Mouse (Mus musculus): ENCODE measurements around the gene Osbp. TPM values are rescaled to one million over a fixed set of nuclear protein-coding genes. Genes with fewer than 3 reads are reported as not detected.

The Osbp gene
- polyA plus RNA-seq, 1 experiment from 2014 or later = 3.4 TPM

GRCm38 (mm10) chr19:12024149-12024548 is 58.4 kb downstream of the Osbp start:
- no peak for ATAC-seq (ENCODE audit: low FRiP score, low read depth)
- no peak overlapping the region for H3K4me3 ChIP-seq
- no peaks in the 10 kb centered on the region for H3K27me3 ChIP-seq
- WGBS = 86% methylated on average over 4 of the region's 4 CpGs
- no peak overlapping the region for H3K9ac ChIP-seq
- no peak overlapping the region for H3K27ac ChIP-seq (replicated peaks)
- H3K36me3 ChIP-seq = no peaks in the 10 kb centered on the region
- no peaks in the 10 kb centered on the region for H3K9me3 ChIP-seq
- H3K4me1 ChIP-seq (replicated peaks) = no peaks in the 10 kb centered on the region
- H3K4me2 ChIP-seq = no peak overlapping the region

DNA sequence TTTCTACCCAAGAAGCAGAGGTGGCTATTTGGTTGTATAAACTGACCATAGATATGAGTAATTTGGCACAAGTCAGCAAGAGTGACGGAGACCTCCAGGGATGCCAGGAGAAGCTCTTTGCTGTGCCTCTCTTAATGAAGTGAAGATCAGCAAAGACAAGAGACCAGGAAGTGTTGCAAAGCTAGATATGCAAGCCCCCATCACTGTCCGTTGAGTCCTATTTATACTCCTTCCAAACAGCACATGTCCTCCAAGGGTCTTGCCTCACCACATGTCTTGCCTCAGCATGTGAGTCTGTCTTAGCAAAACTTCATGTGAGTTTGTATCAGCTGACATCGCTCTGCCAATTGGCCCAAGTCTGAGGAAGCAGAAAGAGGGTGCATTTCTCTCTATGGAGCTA is 59.6 kb downstream of the Osbp start:
- H3K4me2 ChIP-seq = no peak overlapping the region
- no peaks in the 10 kb centered on the region for H3K4me1 ChIP-seq (replicated peaks)
- no peak overlapping the region for H3K9ac ChIP-seq
- no peaks in the 10 kb centered on the region for H3K9me3 ChIP-seq
- no peaks in the 10 kb centered on the region for H3K27me3 ChIP-seq
- H3K36me3 ChIP-seq = no peaks in the 10 kb centered on the region
- H3K27ac ChIP-seq (replicated peaks) = no peak overlapping the region
- H3K4me3 ChIP-seq = no peak overlapping the region
- 94% methylated on average over 3 of the region's 3 CpGs for WGBS
- no peak for ATAC-seq (ENCODE audit: low FRiP score, low read depth)

GRCm38 (mm10) chr19:12026606-12027005 is 60.9 kb downstream of the Osbp start:
- H3K36me3 ChIP-seq = no peaks in the 10 kb centered on the region
- no peak overlapping the region for H3K27ac ChIP-seq (replicated peaks)
- no peaks in the 10 kb centered on the region for H3K9me3 ChIP-seq
- no peak for ATAC-seq (ENCODE audit: low FRiP score, low read depth)
- H3K4me1 ChIP-seq (replicated peaks) = no peaks in the 10 kb centered on the region
- 93% methylated on average over 2 of the region's 2 CpGs for WGBS
- H3K4me3 ChIP-seq = no peak overlapping the region
- H3K27me3 ChIP-seq = no peaks in the 10 kb centered on the region
- H3K4me2 ChIP-seq = no peak overlapping the region
- no peak overlapping the region for H3K9ac ChIP-seq

DNA sequence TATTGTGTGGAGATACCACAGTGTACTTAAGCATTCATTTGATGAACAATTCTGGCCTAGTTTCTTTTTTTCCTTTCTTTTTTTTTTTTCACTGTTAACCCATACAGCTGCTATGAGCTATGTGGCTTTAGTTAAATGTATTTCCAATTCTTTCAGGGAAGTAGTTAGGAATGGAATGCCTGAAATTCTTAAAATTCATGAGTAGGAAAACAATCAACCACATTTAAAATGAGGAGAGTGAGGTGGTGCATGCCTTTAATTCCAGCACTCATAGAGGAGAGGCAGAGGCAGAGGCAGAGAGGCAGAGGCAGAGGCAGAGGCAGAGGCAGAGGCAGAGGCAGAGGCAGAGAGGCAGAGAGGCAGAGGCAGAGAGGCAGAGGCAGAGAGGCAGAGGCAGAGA is 72.0 kb downstream of the Osbp start:
- Histone ChIP-seq H3K27ac (replicated peaks) (no peak overlapping the region), H3K27me3 (no peaks in the 10 kb centered on the region), H3K9ac (no peak overlapping the region), H3K4me1 (replicated peaks) (no peaks in the 10 kb centered on the region), H3K4me2 (no peak overlapping the region), H3K36me3 (no peaks in the 10 kb centered on the region), H3K4me3 (no peak overlapping the region), H3K9me3 (no peaks in the 10 kb centered on the region)
- no peak for ATAC-seq (ENCODE audit: low FRiP score, low read depth)

GRCm38 (mm10) chr19:12041217-12041616 is 75.5 kb downstream of the Osbp start, which contains the start of gene Olfr1423:
TSS of gene Olfr1423 (minus strand) at chr19:12041317.
- ATAC-seq (ENCODE audit: low FRiP score, low read depth) = no peak
- no peaks in the 10 kb centered on the region for H3K9me3 ChIP-seq
- no peak within 1 kb of the TSS for H3K27ac ChIP-seq (replicated peaks)
- no peak within 1 kb of the TSS for H3K4me3 ChIP-seq
- no peaks in the 10 kb centered on the region for H3K4me1 ChIP-seq (replicated peaks)
- H3K36me3 ChIP-seq = no peaks in the 10 kb centered on the region
- H3K4me2 ChIP-seq = no peak within 1 kb of the TSS
- no peaks in the 10 kb centered on the region for H3K27me3 ChIP-seq
- WGBS = 64% methylated on average over 2 of the region's 2 CpGs
- H3K9ac ChIP-seq = no peak within 1 kb of the TSS

DNA sequence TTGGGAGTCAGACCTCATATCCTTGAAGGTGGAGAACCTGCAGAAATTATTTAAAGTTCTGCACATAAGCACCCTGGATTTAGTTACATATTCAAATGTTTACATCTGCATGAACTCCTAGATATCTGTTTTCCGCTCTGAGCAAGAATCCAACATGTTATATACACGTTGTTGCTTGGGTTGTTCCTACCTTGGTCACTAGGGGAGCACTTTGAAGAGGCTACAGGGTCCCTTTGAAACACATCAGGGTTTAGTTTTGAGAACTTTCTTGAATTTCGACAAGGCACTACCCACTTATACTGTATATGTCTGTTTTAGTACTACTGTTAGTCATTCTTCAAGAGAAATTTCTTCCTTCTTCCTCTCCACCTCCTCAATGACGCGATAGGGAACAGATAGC is 77.4 kb downstream of the Osbp start:
- Histone ChIP-seq H3K4me1 (replicated peaks) (no peaks in the 10 kb centered on the region), H3K4me2 (no peak overlapping the region), H3K27ac (replicated peaks) (no peak overlapping the region), H3K36me3 (no peaks in the 10 kb centered on the region), H3K4me3 (no peak overlapping the region), H3K9me3 (no peaks in the 10 kb centered on the region), H3K27me3 (no peaks in the 10 kb centered on the region), H3K9ac (no peak overlapping the region)
- no peak for ATAC-seq (ENCODE audit: low FRiP score, low read depth)
- WGBS = 93% methylated on average over 5 of the region's 5 CpGs

Small RNA genes within 50 kb of the gene (microRNA-seq; reads per million reads assigned to microRNA genes)
- 7.6 reads per million, percentile 26 among the genes with 10 or more reads in this experiment for gene Mir6994

Other genes starting within 250 kb of the Osbp start
- gene Gif, start 218.4 kb upstream of the Osbp start, polyA plus RNA-seq (2015; fragmentation: Nextera tagmentation; extraction: Ambion mirVana) = not detected in 2 replicates
- gene Mrpl16, start 195.6 kb upstream of the Osbp start, polyA plus RNA-seq (2015; fragmentation: Nextera tagmentation; extraction: Ambion mirVana) = 44.6 and 45.2 TPM in 2 replicates
- 17.6 and 20.6 TPM in 2 replicates for gene Stx3, start 146.5 kb upstream of the Osbp start, polyA plus RNA-seq (2015; fragmentation: Nextera tagmentation; extraction: Ambion mirVana)
- 0.09 and 0.12 TPM in 2 replicates for gene Olfr1417, start 126.7 kb upstream of the Osbp start, polyA plus RNA-seq (2015; fragmentation: Nextera tagmentation; extraction: Ambion mirVana)
- gene Olfr1418, start 104.9 kb upstream of the Osbp start, polyA plus RNA-seq (2015; fragmentation: Nextera tagmentation; extraction: Ambion mirVana) = not detected in 2 replicates
- not detected in 2 replicates for gene Olfr1419, start 90.8 kb upstream of the Osbp start, polyA plus RNA-seq (2015; fragmentation: Nextera tagmentation; extraction: Ambion mirVana)
- not detected in 2 replicates for gene Olfr1420, start 79.4 kb upstream of the Osbp start, polyA plus RNA-seq (2015; fragmentation: Nextera tagmentation; extraction: Ambion mirVana)
- 15.1 and 16.8 TPM in 2 replicates for gene Patl1, start 53.5 kb upstream of the Osbp start, polyA plus RNA-seq (2015; fragmentation: Nextera tagmentation; extraction: Ambion mirVana)
- gene Olfr1423, start 75.4 kb downstream of the Osbp start, polyA plus RNA-seq (2015; fragmentation: Nextera tagmentation; extraction: Ambion mirVana) = not detected in 2 replicates
- gene Olfr1424, start 96.7 kb downstream of the Osbp start, polyA plus RNA-seq (2015; fragmentation: Nextera tagmentation; extraction: Ambion mirVana) = not detected in 2 replicates
- not detected in 2 replicates for gene Olfr1425, start 111.8 kb downstream of the Osbp start, polyA plus RNA-seq (2015; fragmentation: Nextera tagmentation; extraction: Ambion mirVana)
- gene Olfr1426, start 126.1 kb downstream of the Osbp start, polyA plus RNA-seq (2015; fragmentation: Nextera tagmentation; extraction: Ambion mirVana) = not detected in 2 replicates
- not detected in 2 replicates for gene Olfr1427, start 137.4 kb downstream of the Osbp start, polyA plus RNA-seq (2015; fragmentation: Nextera tagmentation; extraction: Ambion mirVana)
- gene Olfr1428, start 150.0 kb downstream of the Osbp start, polyA plus RNA-seq (2015; fragmentation: Nextera tagmentation; extraction: Ambion mirVana) = not detected in 2 replicates
- not detected in 2 replicates for gene Olfr76, start 157.3 kb downstream of the Osbp start, polyA plus RNA-seq (2015; fragmentation: Nextera tagmentation; extraction: Ambion mirVana)
- gene Olfr1555-ps1, start 204.2 kb downstream of the Osbp start, polyA plus RNA-seq (2015; fragmentation: Nextera tagmentation; extraction: Ambion mirVana) = not detected in 2 replicates
- gene Olfr1431, start 234.7 kb downstream of the Osbp start, polyA plus RNA-seq (2015; fragmentation: Nextera tagmentation; extraction: Ambion mirVana) = not detected in 2 replicates

All from hindbrain, embryonic 15.5 days (tissue).